Mouse (Mus musculus) kidney, embryonic 15.5 days (tissue): ENCODE measurements around the gene Tph2. TPM values are rescaled to one million over a fixed set of nuclear protein-coding genes. Genes with fewer than 3 reads are reported as not detected.

ENCODE experiments used
- ATAC-seq: fragments of 200-750 bp; cut with Nextera tagmentation; replicated peaks from 2 replicates; pipeline ENCODE4 v1.8.0; 2017; ENCODE audit warnings: moderate TSS enrichment; ENCODE audit not compliant: low FRiP score
- H3K27ac ChIP-seq: fragments of 300-500 bp; sonication (generic); 2 replicates; pipeline ENCODE4 v1.5.1; 2015; ENCODE audit warnings: mild to moderate bottlenecking, inconsistent platforms
- H3K27me3 ChIP-seq: fragments of 300-500 bp; sonication (generic); 2 replicates; pipeline ENCODE4 v1.6.1; 2015; ENCODE audit warnings: inconsistent platforms
- H3K36me3 ChIP-seq: fragments of 300-500 bp; sonication (generic); 2 replicates; pipeline ENCODE4 v1.6.1; 2015; ENCODE audit warnings: inconsistent platforms
- H3K4me1 ChIP-seq: fragments of 300-500 bp; sonication (generic); 2 replicates; pipeline ENCODE4 v1.6.1; 2015; ENCODE audit warnings: inconsistent platforms
- H3K4me2 ChIP-seq: fragments of 300-500 bp; sonication (generic); 2 replicates; pipeline ENCODE4 v1.6.1; 2015; ENCODE audit warnings: moderate library complexity, mild to moderate bottlenecking, inconsistent platforms
- H3K4me3 ChIP-seq: fragments of 300-500 bp; sonication (generic); replicated peaks from 2 replicates; pipeline ENCODE4 v1.5.1; 2015; ENCODE audit warnings: mild to moderate bottlenecking, inconsistent platforms
- H3K9ac ChIP-seq: fragments of 300-500 bp; sonication (generic); 2 replicates; pipeline ENCODE4 v1.6.1; 2015; ENCODE audit warnings: mild to moderate bottlenecking, inconsistent platforms
- H3K9me3 ChIP-seq: fragments of 300-500 bp; sonication (generic); replicated peaks from 2 replicates; pipeline ENCODE4 v1.6.1; 2016; ENCODE audit warnings: inconsistent platforms
- WGBS: fragments of 180-500 bp; shearing (Covaris S2); methylation state at CpG from one replicate; pipeline ENCODE4 v1.1.7; 2015; ENCODE audit warnings: mixed read lengths; 5-methylcytosine and 5-hydroxymethylcytosine counted together
- polyA plus RNA-seq: library from polyadenylated mRNA; unstranded; fragments of >200 nt; fragmentation: Nextera tagmentation; extraction: Ambion mirVana; gene quantifications from 2 replicates; pipeline ENCODE4 v1.2.1, GENCODE M21; 2015

The Tph2 gene
- polyA plus RNA-seq, 1 experiment from 2014 or later: not detected

- no peaks in the 10 kb centered on the region for H3K36me3 ChIP-seq
- no peaks in the 10 kb centered on the region for H3K9me3 ChIP-seq
- no peak overlapping the region for H3K9ac ChIP-seq
- no peak overlapping the region for H3K4me3 ChIP-seq
- H3K27ac ChIP-seq: no peak overlapping the region
- H3K27me3 ChIP-seq: no peaks in the 10 kb centered on the region
- ATAC-seq: no peak
- 0 out of 2 replicates have a peak overlapping the region, but pooled peaks have one; percentile 20 for H3K4me2 ChIP-seq
- WGBS: 46% methylated on average over 12 of the region's 12 CpGs
- no peaks in the 10 kb centered on the region for H3K4me1 ChIP-seq
Observed at GRCm38 (mm10) chr10:115175591-115175991, 9.2 kb downstream of the Tph2 start.

- H3K36me3 ChIP-seq: no peaks in the 10 kb centered on the region
- H3K4me1 ChIP-seq: no peaks in the 10 kb centered on the region
- H3K4me3 ChIP-seq: no peak overlapping the region
- no peaks in the 10 kb centered on the region for H3K9me3 ChIP-seq
- 59% methylated on average over 10 of the region's 10 CpGs for WGBS
- H3K27me3 ChIP-seq: no peaks in the 10 kb centered on the region
- H3K4me2 ChIP-seq: no peak overlapping the region
- ATAC-seq: no peak
- no peak overlapping the region for H3K9ac ChIP-seq
- H3K27ac ChIP-seq: no peak overlapping the region
Observed at GRCm38 (mm10) chr10:115173336-115173735, 11.5 kb downstream of the Tph2 start.

- H3K9me3 ChIP-seq: no peaks in the 10 kb centered on the region
- H3K9ac ChIP-seq: no peak overlapping the region
- 53% methylated on average over 8 of the region's 8 CpGs for WGBS
- no peak overlapping the region for H3K4me2 ChIP-seq
- H3K4me3 ChIP-seq: no peak overlapping the region
- no peak for ATAC-seq
- no peaks in the 10 kb centered on the region for H3K4me1 ChIP-seq
- H3K27me3 ChIP-seq: no peaks in the 10 kb centered on the region
- H3K27ac ChIP-seq: no peak overlapping the region
- no peaks in the 10 kb centered on the region for H3K36me3 ChIP-seq
Observed at GRCm38 (mm10) chr10:115171351-115171818, 13.4 kb downstream of the Tph2 start.

GRCm38 (mm10) chr10:115170496-115171350 lies 14.1 kb downstream of the Tph2 start:
- Histone ChIP-seq H3K4me1 (no peaks in the 10 kb centered on the region), H3K9ac (no peak overlapping the region), H3K27me3 (no peaks in the 10 kb centered on the region), H3K9me3 (no peaks in the 10 kb centered on the region), H3K4me2 (no peak overlapping the region), H3K36me3 (no peaks in the 10 kb centered on the region), H3K4me3 (no peak overlapping the region), H3K27ac (no peak overlapping the region)
- ATAC-seq: no peak
- WGBS: 83% methylated on average over 7 of the region's 7 CpGs

GRCm38 (mm10) chr10:115169410-115169809 lies 15.4 kb downstream of the Tph2 start:
- no peak overlapping the region for H3K4me3 ChIP-seq
- no peak overlapping the region for H3K9ac ChIP-seq
- no peaks in the 10 kb centered on the region for H3K27me3 ChIP-seq
- no peak overlapping the region for H3K4me2 ChIP-seq
- no peaks in the 10 kb centered on the region for H3K9me3 ChIP-seq
- 34% methylated on average over 9 of the region's 9 CpGs for WGBS
- no peaks in the 10 kb centered on the region for H3K4me1 ChIP-seq
- no peak for ATAC-seq
- H3K27ac ChIP-seq: no peak overlapping the region
- no peaks in the 10 kb centered on the region for H3K36me3 ChIP-seq

GRCm38 (mm10) chr10:115160289-115160688 lies 24.5 kb downstream of the Tph2 start:
- Histone ChIP-seq H3K4me1 (no peaks in the 10 kb centered on the region), H3K4me2 (no peak overlapping the region), H3K27ac (no peak overlapping the region), H3K36me3 (no peaks in the 10 kb centered on the region), H3K27me3 (no peaks in the 10 kb centered on the region), H3K9me3 (no peaks in the 10 kb centered on the region), H3K9ac (no peak overlapping the region), H3K4me3 (no peak overlapping the region)
- ATAC-seq: no peak
- WGBS: 75% methylated on average over 5 of the region's 5 CpGs

GRCm38 (mm10) chr10:115147308-115147707 lies 37.5 kb downstream of the Tph2 start:
- Histone ChIP-seq H3K4me1 (no peaks in the 10 kb centered on the region), H3K9ac (no peak overlapping the region), H3K4me3 (no peak overlapping the region), H3K9me3 (no peaks in the 10 kb centered on the region), H3K36me3 (no peaks in the 10 kb centered on the region), H3K4me2 (no peak overlapping the region), H3K27me3 (no peaks in the 10 kb centered on the region), H3K27ac (no peak overlapping the region)
- 69% methylated on average over 5 of the region's 5 CpGs for WGBS
- no peak for ATAC-seq

GRCm38 (mm10) chr10:115146257-115146898 lies 38.4 kb downstream of the Tph2 start:
- Histone ChIP-seq H3K4me1 (no peaks in the 10 kb centered on the region), H3K9ac (no peak overlapping the region), H3K4me2 (no peak overlapping the region), H3K9me3 (no peaks in the 10 kb centered on the region), H3K4me3 (no peak overlapping the region), H3K27me3 (no peaks in the 10 kb centered on the region), H3K27ac (no peak overlapping the region), H3K36me3 (no peaks in the 10 kb centered on the region)
- 88% methylated on average over 8 of the region's 8 CpGs for WGBS
- no peak for ATAC-seq

GRCm38 (mm10) chr10:115144542-115144941 lies 40.3 kb downstream of the Tph2 start:
- 35% methylated on average over 5 of the region's 5 CpGs for WGBS
- Histone ChIP-seq H3K4me1 (no peaks in the 10 kb centered on the region), H3K4me3 (no peak overlapping the region), H3K9ac (no peak overlapping the region), H3K9me3 (no peaks in the 10 kb centered on the region), H3K36me3 (no peaks in the 10 kb centered on the region), H3K4me2 (no peak overlapping the region), H3K27ac (no peak overlapping the region), H3K27me3 (no peaks in the 10 kb centered on the region)
- no peak for ATAC-seq

GRCm38 (mm10) chr10:115143641-115144040 lies 41.2 kb downstream of the Tph2 start:
- Histone ChIP-seq H3K36me3 (no peaks in the 10 kb centered on the region), H3K27ac (no peak overlapping the region)
- 47% methylated on average over 6 of the region's 6 CpGs for WGBS

GRCm38 (mm10) chr10:115137016-115137415 lies 47.8 kb downstream of the Tph2 start:
- WGBS: 75% methylated on average over 7 of the region's 7 CpGs
- Histone ChIP-seq H3K4me1 (no peaks in the 10 kb centered on the region), H3K9ac (no peak overlapping the region), H3K9me3 (no peaks in the 10 kb centered on the region), H3K4me3 (no peak overlapping the region), H3K27me3 (no peaks in the 10 kb centered on the region), H3K27ac (no peak overlapping the region), H3K36me3 (no peaks in the 10 kb centered on the region), H3K4me2 (no peak overlapping the region)
- ATAC-seq: no peak

More at GRCm38 (mm10) chr10:115143641-115144040, 41.2 kb downstream of the Tph2 start:
- no peaks in the 10 kb centered on the region for H3K4me1 ChIP-seq
- no peaks in the 10 kb centered on the region for H3K9me3 ChIP-seq
- no peak overlapping the region for H3K9ac ChIP-seq
- no peak overlapping the region for H3K4me3 ChIP-seq
- H3K4me2 ChIP-seq: no peak overlapping the region
- no peak for ATAC-seq
- H3K27me3 ChIP-seq: no peaks in the 10 kb centered on the region

GRCm38 (mm10) chr10:115127907-115128306 lies 56.9 kb downstream of the Tph2 start:
- Histone ChIP-seq H3K9ac (no peak overlapping the region), H3K4me1 (0 out of 2 replicates have a peak, but pooled peaks cover 4% of the 10 kb centered on the region), H3K4me3 (no peak overlapping the region), H3K27ac (no peak overlapping the region), H3K27me3 (no peaks in the 10 kb centered on the region), H3K9me3 (no peaks in the 10 kb centered on the region), H3K36me3 (no peaks in the 10 kb centered on the region), H3K4me2 (no peak overlapping the region)
- 35% methylated on average over 1 of the region's 1 CpGs for WGBS
- ATAC-seq: no peak
